Mouse (Mus musculus): Measurements from ENCODE around the gene Elk3.

DNA sequence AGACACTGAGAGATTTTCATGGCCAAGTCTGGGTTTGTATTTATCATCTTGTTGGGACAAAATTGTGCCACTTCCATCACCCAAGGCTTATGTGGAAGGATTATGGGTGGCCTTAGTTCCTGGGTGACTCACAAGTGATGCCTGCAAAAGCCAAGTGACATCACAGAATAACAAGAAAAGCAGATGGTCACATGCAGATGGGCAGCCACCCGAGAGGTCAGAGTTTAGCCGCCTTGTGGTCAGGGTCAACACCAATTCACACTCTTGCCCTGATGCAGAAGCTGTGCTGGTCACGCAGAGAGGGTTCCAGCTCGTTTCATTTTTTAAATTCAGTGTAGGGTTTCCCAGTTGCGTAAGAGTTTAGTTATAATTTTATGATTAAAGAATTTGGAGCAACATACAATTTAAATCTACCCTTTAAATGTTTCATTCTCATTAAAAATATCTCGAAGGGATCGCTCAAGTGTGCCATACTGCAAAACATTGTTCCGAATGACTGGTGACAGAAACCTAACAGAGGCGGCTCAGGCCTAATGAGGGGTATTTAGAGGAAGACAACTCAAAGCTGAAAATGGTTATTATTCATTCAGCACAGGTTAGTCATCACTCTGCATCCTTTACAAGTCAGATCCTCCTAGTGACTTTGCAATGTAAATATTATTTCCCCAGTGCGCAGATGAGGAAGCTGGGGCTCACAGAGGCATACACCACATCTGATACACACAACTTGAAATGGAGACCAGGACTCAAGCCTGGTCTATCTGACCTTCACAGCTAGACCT is 42.8 kb upstream of the Elk3 start:
- TF ChIP-seq CTCF (IDR thresholded peaks at IDR 0.05; ENCODE audit: insufficient read depth, low read length) (no peak), POLR2A (IDR thresholded peaks at IDR 0.05; ENCODE audit: borderline replicate concordance, extremely low read depth, low read depth, low read length) (no peak)
